Mouse (Mus musculus): ENCODE data around the gene Pde8a. TPM values are rescaled to one million over a fixed set of nuclear protein-coding genes. Genes with fewer than 3 reads are reported as not detected.
A peak's percentile ranks its signal among the peaks of the same experiment; 100 is the strongest.

Pde8a gene
- polyA plus RNA-seq, 1 experiment from 2014 or later: 4.8 TPM

GRCm38 (mm10) chr7:81343831-81344230, 130.4 kb downstream of the Pde8a start:
- peaks cover 51% of the 10 kb centered on the region for H3K36me3 ChIP-seq
- H3K9me3 ChIP-seq: no peaks in the 10 kb centered on the region
- ATAC-seq (ENCODE audit: low FRiP score, low read depth): no peak
- 11% methylated on average over 10 of the region's 10 CpGs for WGBS
- peak overlapping the region; percentile 99 for H3K9ac ChIP-seq
- peaks cover 22% of the 10 kb centered on the region for H3K4me1 ChIP-seq
- peak overlapping the region; percentile 96 for H3K4me3 ChIP-seq
- H3K4me2 ChIP-seq (replicated peaks): peak overlapping the region; percentile 97
- H3K27ac ChIP-seq: no peak overlapping the region
- no peaks in the 10 kb centered on the region for H3K27me3 ChIP-seq

GRCm38 (mm10) chr7:81344544-81345446, 131.4 kb downstream of the Pde8a start, which contains the start of gene Rps17:
TSS of gene Rps17 (minus strand) at chr7:81345254.
- Histone ChIP-seq H3K9me3 (no peaks in the 10 kb centered on the region), H3K4me2 (replicated peaks) (peak within 1 kb of the TSS; percentile 97), H3K4me3 (peak within 1 kb of the TSS; percentile 96), H3K27me3 (no peaks in the 10 kb centered on the region), H3K9ac (peak within 1 kb of the TSS; percentile 99), H3K4me1 (peaks cover 22% of the 10 kb centered on the region), H3K36me3 (peaks cover 42% of the 10 kb centered on the region), H3K27ac (peak within 1 kb of the TSS; percentile 92)
- ATAC-seq (ENCODE audit: low FRiP score, low read depth): peak; percentile 92
- WGBS: under 1% methylated on average over 85 of the region's 85 CpGs

DNA sequence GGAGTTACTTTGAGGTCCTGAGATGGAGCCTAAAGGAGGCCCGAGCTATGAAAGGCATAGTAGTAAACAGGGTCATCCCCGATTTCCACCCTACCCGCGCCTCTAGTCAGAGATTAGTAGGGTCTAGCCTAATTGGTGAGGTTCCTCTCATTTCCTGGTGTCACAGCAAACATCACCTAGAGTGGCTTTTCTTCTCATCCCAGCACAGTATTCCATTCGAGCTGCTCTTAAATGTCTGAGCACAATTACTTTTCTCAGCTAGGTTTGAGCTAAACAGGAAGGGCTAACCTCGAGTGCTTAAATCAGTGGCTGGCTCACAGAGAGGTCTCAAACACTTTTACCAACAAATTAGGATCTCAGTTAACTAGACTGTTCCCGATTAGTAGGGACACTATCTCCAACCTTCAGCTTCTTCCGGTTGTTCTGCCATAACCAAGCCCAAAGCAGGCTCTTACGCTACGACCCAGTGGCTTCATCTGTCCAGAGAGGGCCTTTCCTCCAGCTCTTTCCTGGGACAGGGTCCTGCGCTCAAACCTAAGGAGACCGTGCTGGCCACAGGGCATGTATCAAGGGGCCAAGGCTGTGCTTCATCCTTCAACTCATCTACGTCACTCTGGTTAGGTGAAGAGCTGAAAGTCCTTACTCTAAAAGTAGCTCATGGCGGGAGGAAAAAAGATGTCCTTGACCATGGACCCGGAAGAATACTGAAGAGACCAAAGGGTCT, 132.2 kb downstream of the Pde8a start:
- H3K4me1 ChIP-seq: peaks cover 22% of the 10 kb centered on the region
- H3K27ac ChIP-seq: peak overlapping the region; percentile 48; the same call in 1 of the 2 replicates
- peak overlapping the region; percentile 63 for H3K4me2 ChIP-seq (replicated peaks)
- H3K27me3 ChIP-seq: no peaks in the 10 kb centered on the region
- peak overlapping the region; percentile 96 for H3K4me3 ChIP-seq
- ATAC-seq (ENCODE audit: low FRiP score, low read depth): no peak
- 60% methylated on average over 15 of the region's 15 CpGs for WGBS
- peak overlapping the region; percentile 73 for H3K9ac ChIP-seq
- peaks cover 34% of the 10 kb centered on the region for H3K36me3 ChIP-seq
- H3K9me3 ChIP-seq: no peaks in the 10 kb centered on the region

DNA sequence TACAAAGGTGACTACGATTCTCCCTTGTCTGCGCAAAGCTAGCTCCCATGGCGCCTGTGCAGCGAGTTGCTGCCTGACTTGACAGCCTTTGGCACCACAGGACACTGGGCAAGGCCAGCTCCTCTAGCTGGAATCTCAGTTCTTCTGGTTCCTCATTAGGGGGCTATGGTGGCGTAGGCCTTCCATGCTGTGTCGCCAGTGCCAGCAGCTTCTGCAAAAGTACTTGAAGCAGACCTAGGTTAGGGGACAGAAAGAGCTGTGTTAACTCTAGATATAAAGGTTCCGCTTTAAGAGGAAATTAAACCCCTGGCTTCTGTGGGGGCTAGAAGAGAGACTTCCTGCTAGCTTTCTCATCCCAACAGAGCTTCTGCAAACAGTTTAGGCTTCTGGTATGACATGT, 134.8 kb downstream of the Pde8a start:
- Histone ChIP-seq H3K9ac (no peak overlapping the region), H3K4me3 (no peak overlapping the region), H3K4me1 (peaks cover 8% of the 10 kb centered on the region), H3K36me3 (peaks cover 8% of the 10 kb centered on the region), H3K4me2 (replicated peaks) (no peak overlapping the region), H3K27me3 (no peaks in the 10 kb centered on the region), H3K9me3 (no peaks in the 10 kb centered on the region), H3K27ac (no peak overlapping the region)
- ATAC-seq (ENCODE audit: low FRiP score, low read depth): no peak
- WGBS: 72% methylated on average over 7 of the region's 7 CpGs

- H3K9ac ChIP-seq: no peak overlapping the region
- 74% methylated on average over 4 of the region's 4 CpGs for WGBS
- peaks cover 12% of the 10 kb centered on the region; the same call in 1 of the 2 replicates for H3K4me1 ChIP-seq
- no peak overlapping the region for H3K27ac ChIP-seq
- no peak overlapping the region for H3K4me3 ChIP-seq
- H3K27me3 ChIP-seq: no peaks in the 10 kb centered on the region
- no peaks in the 10 kb centered on the region for H3K36me3 ChIP-seq
- H3K4me2 ChIP-seq (replicated peaks): no peak overlapping the region
- H3K9me3 ChIP-seq: no peaks in the 10 kb centered on the region
- ATAC-seq (ENCODE audit: low FRiP score, low read depth): no peak
Observed at GRCm38 (mm10) chr7:81351826-81352225, 138.4 kb downstream of the Pde8a start.

- no peaks in the 10 kb centered on the region for H3K36me3 ChIP-seq
- no peak overlapping the region for H3K4me2 ChIP-seq (replicated peaks)
- no peak for ATAC-seq (ENCODE audit: low FRiP score, low read depth)
- no peaks in the 10 kb centered on the region for H3K9me3 ChIP-seq
- no peak overlapping the region for H3K4me3 ChIP-seq
- WGBS: 17% methylated on average over 7 of the region's 7 CpGs
- H3K27ac ChIP-seq: no peak overlapping the region
- peaks cover 12% of the 10 kb centered on the region; the same call in 1 of the 2 replicates for H3K4me1 ChIP-seq
- H3K9ac ChIP-seq: no peak overlapping the region
- H3K27me3 ChIP-seq: no peaks in the 10 kb centered on the region
Observed at GRCm38 (mm10) chr7:81355746-81356145, 142.3 kb downstream of the Pde8a start.

- no peaks in the 10 kb centered on the region for H3K36me3 ChIP-seq
Observed at GRCm38 (mm10) chr7:81356360-81356759, 143.0 kb downstream of the Pde8a start.

GRCm38 (mm10) chr7:81356975-81357374, 143.6 kb downstream of the Pde8a start:
- Histone ChIP-seq H3K4me1 (peaks cover 12% of the 10 kb centered on the region; the same call in 1 of the 2 replicates), H3K27me3 (no peaks in the 10 kb centered on the region), H3K9me3 (no peaks in the 10 kb centered on the region), H3K9ac (no peak overlapping the region), H3K36me3 (no peaks in the 10 kb centered on the region), H3K4me3 (no peak overlapping the region), H3K4me2 (replicated peaks) (no peak overlapping the region), H3K27ac (no peak overlapping the region)
- no peak for ATAC-seq (ENCODE audit: low FRiP score, low read depth)
- WGBS: 76% methylated on average over 7 of the region's 7 CpGs

More at GRCm38 (mm10) chr7:81356360-81356759, 143.0 kb downstream of the Pde8a start:
- Histone ChIP-seq H3K4me2 (replicated peaks) (no peak overlapping the region), H3K4me1 (peaks cover 12% of the 10 kb centered on the region; the same call in 1 of the 2 replicates), H3K27ac (no peak overlapping the region), H3K9ac (no peak overlapping the region), H3K9me3 (no peaks in the 10 kb centered on the region), H3K27me3 (no peaks in the 10 kb centered on the region), H3K4me3 (no peak overlapping the region)
- no peak for ATAC-seq (ENCODE audit: low FRiP score, low read depth)
- WGBS: 88% methylated on average over 1 of the region's 1 CpGs

GRCm38 (mm10) chr7:81367946-81368345, 154.6 kb downstream of the Pde8a start:
- no peak overlapping the region for H3K4me3 ChIP-seq
- no peak for ATAC-seq (ENCODE audit: low FRiP score, low read depth)
- H3K9ac ChIP-seq: no peak overlapping the region
- no peaks in the 10 kb centered on the region for H3K36me3 ChIP-seq
- 64% methylated on average over 3 of the region's 3 CpGs for WGBS
- H3K4me1 ChIP-seq: peaks cover 11% of the 10 kb centered on the region; the same call in 1 of the 2 replicates
- H3K27me3 ChIP-seq: peaks cover 29% of the 10 kb centered on the region
- H3K9me3 ChIP-seq: no peaks in the 10 kb centered on the region
- no peak overlapping the region for H3K4me2 ChIP-seq (replicated peaks)
- H3K27ac ChIP-seq: no peak overlapping the region

- no peak overlapping the region for H3K4me2 ChIP-seq (replicated peaks)
- H3K9me3 ChIP-seq: no peaks in the 10 kb centered on the region
- H3K27me3 ChIP-seq: peaks cover 36% of the 10 kb centered on the region
- H3K4me1 ChIP-seq: peaks cover 11% of the 10 kb centered on the region; the same call in 1 of the 2 replicates
- WGBS: 60% methylated on average over 3 of the region's 3 CpGs
- H3K27ac ChIP-seq: no peak overlapping the region
- ATAC-seq (ENCODE audit: low FRiP score, low read depth): no peak
- H3K36me3 ChIP-seq: no peaks in the 10 kb centered on the region
- no peak overlapping the region for H3K4me3 ChIP-seq
- no peak overlapping the region for H3K9ac ChIP-seq
Observed at GRCm38 (mm10) chr7:81369724-81370123, 156.3 kb downstream of the Pde8a start.

DNA sequence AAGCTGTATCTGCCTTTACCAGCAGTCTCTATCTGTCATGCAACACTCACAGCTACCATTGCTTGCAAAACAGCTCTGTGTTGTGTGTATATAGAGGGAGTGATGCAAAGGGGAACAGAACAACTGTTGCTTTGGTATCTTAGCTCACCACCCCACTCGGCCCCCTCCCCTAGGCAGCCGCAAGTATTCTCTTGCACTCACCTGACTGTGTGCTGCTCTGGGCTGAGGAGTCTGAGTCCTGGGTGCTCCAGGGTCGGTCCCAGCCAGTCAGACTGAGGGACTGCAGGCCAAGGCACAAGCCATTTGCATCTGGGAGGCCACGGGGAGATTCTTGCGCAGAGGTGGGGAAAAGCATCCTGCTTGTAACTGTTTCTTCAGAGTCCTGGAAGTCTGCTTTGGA, 158.4 kb downstream of the Pde8a start:
- H3K4me1 ChIP-seq: peaks cover 11% of the 10 kb centered on the region; the same call in 1 of the 2 replicates
- H3K36me3 ChIP-seq: no peaks in the 10 kb centered on the region
- no peak overlapping the region for H3K4me3 ChIP-seq
- H3K4me2 ChIP-seq (replicated peaks): peak overlapping the region; percentile 57
- no peaks in the 10 kb centered on the region for H3K9me3 ChIP-seq
- H3K27ac ChIP-seq: no peak overlapping the region
- no peak overlapping the region for H3K9ac ChIP-seq
- peaks cover 36% of the 10 kb centered on the region for H3K27me3 ChIP-seq
- WGBS: 14% methylated on average over 5 of the region's 5 CpGs
- ATAC-seq (ENCODE audit: low FRiP score, low read depth): no peak

Data from limb, embryonic 13.5 days (tissue).